ENCODE assay signal across 12 mouse cellular contexts in genomic region chr11:18747361-18747760, GRCm38 (mm10).
A peak's percentile ranks its signal among the peaks of the same experiment; 100 is the strongest.
DNase-seq lines count a peak whose midpoint lies in the region; ATAC-seq and TF ChIP-seq lines count a peak whose summit lies in the region.
"Had no signal": no experiment of that assay in that cellular context is flagged by ENCODE, and none has a peak within 500 bp of the region (broad histone marks: within the 10 kb centered on the region; RNA-seq: fewer than 3 reads in every experiment).

No protein-coding gene starts in this region.

- no peaks in the 10 kb centered on the region for H3K36me3 ChIP-seq in midbrain, embryonic 12.5 days
- no peaks in the 10 kb centered on the region for H3K36me3 ChIP-seq in midbrain, embryonic 16.5 days (ENCODE audit: control insufficient read depth, insufficient read depth, low read length)
- no peaks in the 10 kb centered on the region for H3K36me3 ChIP-seq in intestine, postnatal 0 days (ENCODE audit: control insufficient read depth, insufficient read depth)
- no peaks in the 10 kb centered on the region for H3K36me3 ChIP-seq in stomach, embryonic 16.5 days (ENCODE audit: control insufficient read depth, insufficient read depth, low read length)
- H3K36me3 ChIP-seq: lung, embryonic 15.5 days had no signal

- H3K4me3 ChIP-seq in midbrain, embryonic 12.5 days = no peak overlapping the region
- H3K4me3 ChIP-seq in midbrain, embryonic 16.5 days (ENCODE audit: low read depth, low read length) = no peak overlapping the region
- H3K4me3 ChIP-seq in intestine, postnatal 0 days (ENCODE audit: low read depth, low read length) = no peak overlapping the region
- H3K4me3 ChIP-seq in stomach, embryonic 16.5 days (replicated peaks; ENCODE audit: low read length) = no peak overlapping the region
- H3K4me3 ChIP-seq: lung, embryonic 15.5 days had no signal

- no peaks in the 10 kb centered on the region; the same call in 1 of the 2 replicates for H3K27me3 ChIP-seq in midbrain, embryonic 12.5 days
- 0 out of 2 replicates have a peak, but pooled peaks cover 3% of the 10 kb centered on the region for H3K27me3 ChIP-seq in midbrain, embryonic 16.5 days (ENCODE audit: control insufficient read depth, insufficient read depth, low read depth, low read length)
- H3K27me3 ChIP-seq in intestine, postnatal 0 days (replicated peaks; ENCODE audit: control insufficient read depth, insufficient read depth, low read length) = no peaks in the 10 kb centered on the region
- H3K27me3 ChIP-seq in stomach, embryonic 16.5 days (ENCODE audit: control insufficient read depth, insufficient read depth, low read length) = no peaks in the 10 kb centered on the region
- H3K27me3 ChIP-seq: lung, embryonic 15.5 days had no signal

- DNase-seq in embryo, embryonic 11 days = peak; percentile 22
- DNase-seq in embryo, embryonic 10 days (ENCODE audit: low spot score) = no peak
- no peak for DNase-seq in heart, postnatal 14 days
- no peak for DNase-seq in T-cell, adult 2 months (ENCODE audit: low spot score)
- DNase-seq: cerebellum, adult 2 months; layer of hippocampus, adult 9-11 months had no signal

- no peak for ATAC-seq in midbrain, embryonic 12.5 days (ENCODE audit: low FRiP score, low read depth)
- ATAC-seq in midbrain, embryonic 16.5 days = no peak
- ATAC-seq in intestine, postnatal 0 days = no peak
- no peak for ATAC-seq in stomach, embryonic 16.5 days (ENCODE audit: insufficient read depth, low FRiP score)

- no peak overlapping the region for H3K4me2 ChIP-seq in midbrain, embryonic 12.5 days (replicated peaks)
- no peak overlapping the region for H3K4me2 ChIP-seq in midbrain, embryonic 16.5 days (ENCODE audit: low read length)
- 0 out of 2 replicates have a peak overlapping the region, but pooled peaks have one; percentile 21 for H3K4me2 ChIP-seq in intestine, postnatal 0 days (replicated peaks; ENCODE audit: low read depth)
- H3K4me2 ChIP-seq in stomach, embryonic 16.5 days (ENCODE audit: low read depth, low read length) = peak overlapping the region; percentile 16; the same call in 1 of the 2 replicates
- H3K4me2 ChIP-seq: heart, embryonic 11.5 days; lung, embryonic 15.5 days had no signal

- no peak overlapping the region for H3K9ac ChIP-seq in midbrain, embryonic 12.5 days (replicated peaks)
- H3K9ac ChIP-seq in midbrain, embryonic 16.5 days (ENCODE audit: low read depth, low read length) = no peak overlapping the region
- H3K9ac ChIP-seq in intestine, postnatal 0 days (ENCODE audit: low read depth, low read length) = no peak overlapping the region
- H3K9ac ChIP-seq in stomach, embryonic 16.5 days (ENCODE audit: low read length) = peak overlapping the region; percentile 56
- H3K9ac ChIP-seq: lung, embryonic 15.5 days had no signal

- H3K27ac ChIP-seq in midbrain, embryonic 12.5 days (replicated peaks) = peak overlapping the region; percentile 61; the same call in 1 of the 2 replicates
- H3K27ac ChIP-seq in midbrain, embryonic 16.5 days (ENCODE audit: low read length) = no peak overlapping the region
- no peak overlapping the region; the same call in 1 of the 2 replicates for H3K27ac ChIP-seq in intestine, postnatal 0 days (ENCODE audit: low read depth, low read length)
- H3K27ac ChIP-seq in stomach, embryonic 16.5 days (ENCODE audit: low read length) = peak overlapping the region; percentile 90

- intact Hi-C loops in heart, postnatal 14 days (cut with DNase I) = no loop called here

- no peak for TF ChIP-seq CTCF in intestine, postnatal 0 days (IDR thresholded peaks at IDR 0.05; ENCODE audit: low read depth)

- 63% methylated on average over 9 of the region's 9 CpGs for WGBS in midbrain, embryonic 12.5 days
- WGBS in midbrain, embryonic 16.5 days = 60% methylated on average over 9 of the region's 9 CpGs
- 29% methylated on average over 9 of the region's 9 CpGs for WGBS in intestine, postnatal 0 days
- WGBS in stomach, embryonic 16.5 days = 26% methylated on average over 9 of the region's 9 CpGs

- peaks cover 50% of the 10 kb centered on the region for H3K4me1 ChIP-seq in midbrain, embryonic 12.5 days
- H3K4me1 ChIP-seq in midbrain, embryonic 16.5 days (ENCODE audit: control insufficient read depth, insufficient read depth, low read length) = peaks cover 26% of the 10 kb centered on the region
- 0 out of 2 replicates have a peak, but pooled peaks cover 3% of the 10 kb centered on the region for H3K4me1 ChIP-seq in intestine, postnatal 0 days (replicated peaks; ENCODE audit: control insufficient read depth, insufficient read depth, low read length)
- peaks cover 41% of the 10 kb centered on the region for H3K4me1 ChIP-seq in stomach, embryonic 16.5 days (ENCODE audit: control insufficient read depth, insufficient read depth, low read length)

- H3K9me3 ChIP-seq in midbrain, embryonic 12.5 days = no peaks in the 10 kb centered on the region
- H3K9me3 ChIP-seq in midbrain, embryonic 16.5 days (replicated peaks; ENCODE audit: control insufficient read depth, low read length, poor library complexity, severe bottlenecking) = no peaks in the 10 kb centered on the region
- no peaks in the 10 kb centered on the region for H3K9me3 ChIP-seq in intestine, postnatal 0 days (ENCODE audit: control insufficient read depth)
- no peaks in the 10 kb centered on the region for H3K9me3 ChIP-seq in stomach, embryonic 16.5 days (replicated peaks; ENCODE audit: control insufficient read depth, low read length)
- H3K9me3 ChIP-seq: lung, embryonic 15.5 days had no signal

Comparison
In these comparisons a context has a peak if more than half of its experiments do, and no peak if none do; other contexts are left out.
1. H3K27ac ChIP-seq: peak in midbrain, embryonic 12.5 days (single experiment) and stomach, embryonic 16.5 days (single experiment); none in midbrain, embryonic 16.5 days (single experiment) and intestine, postnatal 0 days (single experiment).
2. H3K4me2 ChIP-seq: peak in intestine, postnatal 0 days (single experiment) and stomach, embryonic 16.5 days (single experiment); none in midbrain, embryonic 12.5 days (single experiment) and midbrain, embryonic 16.5 days (single experiment).